15 mouse cellular contexts compared by ENCODE assay signal in the genomic region with DNA sequence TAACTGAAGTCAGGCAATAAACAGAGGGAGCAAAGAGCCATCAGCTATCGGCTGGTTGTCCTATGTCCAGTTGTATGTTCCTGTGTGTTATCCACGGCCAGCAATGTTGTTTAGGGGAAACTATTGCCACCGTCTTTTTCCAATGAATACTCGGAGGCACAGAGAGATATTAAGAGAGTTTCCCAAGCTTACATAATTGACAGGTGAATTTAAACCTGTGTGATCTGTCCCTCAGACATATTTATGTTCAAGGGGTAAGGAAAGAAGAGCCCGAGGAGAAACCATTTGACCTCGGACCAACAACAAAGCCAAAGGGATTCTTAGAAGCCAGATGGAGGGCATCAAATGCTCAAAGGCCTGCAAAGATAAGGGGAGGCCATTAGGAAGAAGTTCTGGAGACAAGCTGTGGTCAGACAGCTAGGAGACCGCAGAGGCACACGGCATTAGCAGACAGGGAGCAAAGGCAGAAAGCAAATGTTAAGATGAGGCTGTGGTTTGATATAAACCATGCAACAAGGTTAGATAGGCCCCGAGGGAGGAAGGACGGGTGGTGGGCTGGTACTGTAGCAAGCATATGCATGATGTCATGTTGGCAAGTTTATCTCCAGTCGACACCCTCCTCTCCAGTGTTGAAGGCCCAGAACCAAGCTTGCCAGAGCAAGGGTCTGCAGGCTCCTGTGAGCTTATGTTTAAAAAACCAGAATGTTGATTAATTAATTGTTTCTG.
DNase-seq lines count a peak whose midpoint lies in the region; ATAC-seq and TF ChIP-seq lines count a peak whose summit lies in the region.
"Had no signal": no experiment of that assay in that cellular context is flagged by ENCODE, and none has a peak within 500 bp of the region (broad histone marks: within the 10 kb centered on the region; RNA-seq: fewer than 3 reads in every experiment).

No protein-coding gene starts in this region.

- H3K4me2 ChIP-seq in kidney, embryonic 14.5 days (replicated peaks; ENCODE audit: low read depth, low read length), result no peak overlapping the region
- H3K4me2 ChIP-seq in neural tube, embryonic 14.5 days (ENCODE audit: low read depth, low read length), result no peak overlapping the region
- no peak overlapping the region for H3K4me2 ChIP-seq in neural tube, embryonic 15.5 days
- no peak overlapping the region for H3K4me2 ChIP-seq in liver, embryonic 11.5 days
- H3K4me2 ChIP-seq in hindbrain, embryonic 13.5 days, result no peak overlapping the region
- H3K4me2 ChIP-seq: limb, embryonic 12.5 days; midbrain, embryonic 12.5 days had no signal

- WGBS in kidney, embryonic 14.5 days, result 42% methylated on average over 11 of the region's 11 CpGs
- WGBS in neural tube, embryonic 14.5 days, result 73% methylated on average over 11 of the region's 11 CpGs
- 79% methylated on average over 11 of the region's 11 CpGs for WGBS in neural tube, embryonic 15.5 days
- WGBS in liver, embryonic 11.5 days, result 46% methylated on average over 11 of the region's 11 CpGs
- 87% methylated on average over 11 of the region's 11 CpGs for WGBS in hindbrain, embryonic 13.5 days

- H3K27ac ChIP-seq in kidney, embryonic 14.5 days (ENCODE audit: low read depth, low read length), result no peak overlapping the region
- H3K27ac ChIP-seq in neural tube, embryonic 14.5 days (ENCODE audit: low read depth, low read length), result peak overlapping the region; percentile 29; the same call in 1 of the 2 replicates
- H3K27ac ChIP-seq in neural tube, embryonic 15.5 days (replicated peaks), result no peak overlapping the region
- no peak overlapping the region for H3K27ac ChIP-seq in liver, embryonic 11.5 days (ENCODE audit: low read depth, low read length)
- H3K27ac ChIP-seq in hindbrain, embryonic 13.5 days, result no peak overlapping the region
- no peak overlapping the region for H3K27ac ChIP-seq in layer of hippocampus, adult 2 months
- H3K27ac ChIP-seq: left cerebral cortex, adult 2 months; limb, embryonic 12.5 days; midbrain, embryonic 12.5 days had no signal

- H3K36me3 ChIP-seq in kidney, embryonic 14.5 days (ENCODE audit: control insufficient read depth, insufficient read depth, low read length), result no peaks in the 10 kb centered on the region
- no peaks in the 10 kb centered on the region for H3K36me3 ChIP-seq in neural tube, embryonic 14.5 days (ENCODE audit: control insufficient read depth, insufficient read depth, low read length)
- H3K36me3 ChIP-seq in neural tube, embryonic 15.5 days, result no peaks in the 10 kb centered on the region
- H3K36me3 ChIP-seq in liver, embryonic 11.5 days (ENCODE audit: control insufficient read depth, insufficient read depth, low read length), result no peaks in the 10 kb centered on the region
- no peaks in the 10 kb centered on the region for H3K36me3 ChIP-seq in hindbrain, embryonic 13.5 days
- H3K36me3 ChIP-seq: limb, embryonic 12.5 days; midbrain, embryonic 12.5 days had no signal

- no peak overlapping the region for H3K4me3 ChIP-seq in kidney, embryonic 14.5 days (ENCODE audit: low read length)
- H3K4me3 ChIP-seq in neural tube, embryonic 14.5 days (ENCODE audit: low read depth, low read length), result no peak overlapping the region
- H3K4me3 ChIP-seq in neural tube, embryonic 15.5 days (replicated peaks), result no peak overlapping the region
- H3K4me3 ChIP-seq in liver, embryonic 11.5 days (ENCODE audit: low read depth, low read length), result no peak overlapping the region
- no peak overlapping the region for H3K4me3 ChIP-seq in hindbrain, embryonic 13.5 days
- no peak overlapping the region for H3K4me3 ChIP-seq in layer of hippocampus, adult 2 months
- H3K4me3 ChIP-seq: left cerebral cortex, adult 2 months; limb, embryonic 12.5 days; midbrain, embryonic 12.5 days had no signal

- ATAC-seq in kidney, embryonic 14.5 days (ENCODE audit: low FRiP score, low TSS enrichment), result peak; percentile 60; the same call in 1 of the 2 replicates
- no peak for ATAC-seq in neural tube, embryonic 14.5 days (ENCODE audit: low read depth)
- no peak for ATAC-seq in neural tube, embryonic 15.5 days (ENCODE audit: low FRiP score)
- peak; percentile 73 for ATAC-seq in liver, embryonic 11.5 days (replicated peaks; ENCODE audit: low FRiP score)
- ATAC-seq in hindbrain, embryonic 13.5 days (ENCODE audit: low FRiP score), result no peak
- ATAC-seq: activated CD4-positive, CD25-positive, alpha-beta regulatory T cell, adult 4 months; forebrain, embryonic 14.5 days had no signal

- no peaks in the 10 kb centered on the region for H3K9me3 ChIP-seq in kidney, embryonic 14.5 days (ENCODE audit: control insufficient read depth, low read length)
- H3K9me3 ChIP-seq in neural tube, embryonic 14.5 days (ENCODE audit: control insufficient read depth, low read length), result no peaks in the 10 kb centered on the region
- H3K9me3 ChIP-seq in neural tube, embryonic 15.5 days (replicated peaks), result no peaks in the 10 kb centered on the region
- no peaks in the 10 kb centered on the region for H3K9me3 ChIP-seq in liver, embryonic 11.5 days (ENCODE audit: control insufficient read depth, low read length)
- H3K9me3 ChIP-seq in hindbrain, embryonic 13.5 days, result no peaks in the 10 kb centered on the region
- H3K9me3 ChIP-seq: limb, embryonic 12.5 days; midbrain, embryonic 12.5 days had no signal

- TF ChIP-seq CTCF in layer of hippocampus, adult 2 months (conservative IDR thresholded peaks at IDR 0.05), result no peak

- no peaks in the 10 kb centered on the region for H3K4me1 ChIP-seq in kidney, embryonic 14.5 days (ENCODE audit: control insufficient read depth, insufficient read depth, low read length)
- no peaks in the 10 kb centered on the region for H3K4me1 ChIP-seq in neural tube, embryonic 14.5 days (ENCODE audit: control insufficient read depth, insufficient read depth, low read length)
- peaks cover 6% of the 10 kb centered on the region; the same call in 1 of the 2 replicates for H3K4me1 ChIP-seq in neural tube, embryonic 15.5 days
- H3K4me1 ChIP-seq in liver, embryonic 11.5 days (replicated peaks; ENCODE audit: control insufficient read depth, insufficient read depth, low read length), result peaks cover 9% of the 10 kb centered on the region
- no peaks in the 10 kb centered on the region; the same call in 1 of the 2 replicates for H3K4me1 ChIP-seq in hindbrain, embryonic 13.5 days (replicated peaks)
- H3K4me1 ChIP-seq: midbrain, embryonic 12.5 days had no signal

- DNase-seq in kidney, adult 8-10 months, result no peak
- DNase-seq in liver, embryonic 11.5 days (ENCODE audit: low spot score), result no peak
- no peak for DNase-seq in layer of hippocampus, adult 2 months (ENCODE audit: low spot score in 2 of 2)
- DNase-seq: adrenal gland, postnatal 36 days; cerebellum, adult 9-11 months; lung, postnatal 10 days had no signal

- no peaks in the 10 kb centered on the region for H3K27me3 ChIP-seq in kidney, embryonic 14.5 days (ENCODE audit: control insufficient read depth, insufficient read depth, low read length)
- no peaks in the 10 kb centered on the region for H3K27me3 ChIP-seq in neural tube, embryonic 14.5 days (ENCODE audit: control insufficient read depth, insufficient read depth, low read length)
- no peaks in the 10 kb centered on the region for H3K27me3 ChIP-seq in neural tube, embryonic 15.5 days (replicated peaks)
- H3K27me3 ChIP-seq in liver, embryonic 11.5 days (replicated peaks; ENCODE audit: control insufficient read depth, insufficient read depth, low read length), result no peaks in the 10 kb centered on the region
- H3K27me3 ChIP-seq in hindbrain, embryonic 13.5 days, result no peaks in the 10 kb centered on the region; the same call in 1 of the 2 replicates

- no peak overlapping the region for H3K9ac ChIP-seq in kidney, embryonic 14.5 days (ENCODE audit: low read depth, low read length)
- no peak overlapping the region for H3K9ac ChIP-seq in neural tube, embryonic 14.5 days (replicated peaks; ENCODE audit: low read depth, low read length)
- no peak overlapping the region for H3K9ac ChIP-seq in neural tube, embryonic 15.5 days (replicated peaks)
- no peak overlapping the region for H3K9ac ChIP-seq in liver, embryonic 11.5 days (ENCODE audit: low read depth, low read length)
- H3K9ac ChIP-seq in hindbrain, embryonic 13.5 days, result no peak overlapping the region
- H3K9ac ChIP-seq: limb, embryonic 12.5 days; midbrain, embryonic 12.5 days had no signal

Comparison
In these comparisons a context has a peak if more than half of its experiments do, and no peak if none do; other contexts are left out.
1. ATAC-seq: peak in kidney, embryonic 14.5 days (single experiment) and liver, embryonic 11.5 days (single experiment); none in neural tube, embryonic 14.5 days (single experiment), neural tube, embryonic 15.5 days (single experiment) and hindbrain, embryonic 13.5 days (single experiment).